Mouse (Mus musculus) embryonic fibroblast, embryonic 13.5 days (primary cell): ENCODE measurements around the gene Nav2.

Experiments
- CTCF ChIP-seq: IDR thresholded peaks from 2 replicates; pipeline ENCODE4 v1.5.1; 2011; ENCODE audit warnings: mild to moderate bottlenecking, control low read depth, low read length, moderate library complexity, borderline replicate concordance; ENCODE audit not compliant: insufficient read depth
- POLR2A ChIP-seq: IDR thresholded peaks from 2 replicates; pipeline ENCODE4 v1.6.1; 2011; ENCODE audit warnings: low read depth, mild to moderate bottlenecking, control low read depth, low read length, moderate library complexity

DNA sequence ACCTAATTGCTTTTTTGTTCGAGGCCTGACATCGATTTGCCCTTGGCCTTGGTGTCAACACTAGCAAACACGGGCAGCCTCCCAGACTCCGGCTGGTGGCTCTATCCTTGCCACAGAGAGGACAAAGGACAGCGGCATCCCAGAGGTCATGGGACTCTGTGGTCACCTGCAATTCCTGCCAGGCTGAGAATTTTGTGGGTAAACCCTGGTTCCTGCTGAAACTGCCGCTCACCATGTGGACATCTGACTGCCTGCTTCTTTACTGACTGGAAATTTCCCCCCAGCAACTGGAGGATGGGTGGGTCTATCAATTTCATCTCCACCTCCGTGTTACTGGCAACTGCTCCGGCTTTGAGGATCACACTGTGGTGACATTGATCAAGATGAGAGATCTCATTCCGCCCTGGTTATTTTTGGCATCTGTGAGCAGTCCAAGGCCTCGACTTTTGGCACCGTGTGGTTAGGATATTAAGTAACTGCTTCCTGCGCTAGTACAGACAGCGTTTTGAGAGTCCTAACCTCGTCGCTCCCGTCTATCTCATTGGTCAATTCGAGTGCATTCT is 489.0 kb downstream of the Nav2 start:
- TF ChIP-seq CTCF (no peak), POLR2A (no peak)
